Mouse (Mus musculus): Measurements from ENCODE around the gene Syce2.

Syce2 gene

GRCm38 (mm10) chr8:84844397-84845070 lies 27.4 kb upstream of the Syce2 start:
- no peak for DNase-seq (ENCODE audit: low spot score)

GRCm38 (mm10) chr8:84845355-84846093 lies 26.4 kb upstream of the Syce2 start:
- peak; percentile 38 for DNase-seq (ENCODE audit: low spot score)

DNA sequence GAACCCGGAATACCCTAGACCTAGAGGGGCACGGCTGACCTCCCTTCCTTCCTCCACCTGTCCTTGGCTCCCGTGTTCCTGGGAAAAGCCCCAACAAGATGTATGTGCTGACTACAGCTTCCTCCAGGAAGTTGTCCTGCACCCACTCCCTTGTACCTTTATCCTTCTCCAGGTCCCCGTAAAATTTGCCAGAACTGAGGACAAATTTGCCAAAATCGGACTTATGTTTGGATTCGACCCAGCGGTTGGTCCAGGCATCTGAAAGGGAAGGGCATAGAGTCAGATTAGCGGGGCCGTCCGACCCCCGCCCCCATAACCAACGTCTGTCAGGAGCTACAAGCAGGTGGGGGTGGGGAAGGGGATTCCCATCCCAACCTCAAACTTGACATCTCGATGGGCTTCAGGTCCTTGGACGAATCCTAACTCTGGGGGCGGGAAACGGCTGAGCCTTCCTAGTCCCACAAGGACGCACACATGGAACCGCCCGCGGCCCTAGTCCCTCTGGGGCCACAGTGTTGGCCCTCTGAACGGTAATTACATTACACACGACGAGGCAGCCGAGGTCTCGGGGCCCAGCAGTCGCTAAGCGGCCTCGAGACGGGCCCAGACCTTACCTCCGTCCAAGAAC lies 25.7 kb upstream of the Syce2 start:
- DNase-seq (ENCODE audit: low spot score), result no peak

DNA sequence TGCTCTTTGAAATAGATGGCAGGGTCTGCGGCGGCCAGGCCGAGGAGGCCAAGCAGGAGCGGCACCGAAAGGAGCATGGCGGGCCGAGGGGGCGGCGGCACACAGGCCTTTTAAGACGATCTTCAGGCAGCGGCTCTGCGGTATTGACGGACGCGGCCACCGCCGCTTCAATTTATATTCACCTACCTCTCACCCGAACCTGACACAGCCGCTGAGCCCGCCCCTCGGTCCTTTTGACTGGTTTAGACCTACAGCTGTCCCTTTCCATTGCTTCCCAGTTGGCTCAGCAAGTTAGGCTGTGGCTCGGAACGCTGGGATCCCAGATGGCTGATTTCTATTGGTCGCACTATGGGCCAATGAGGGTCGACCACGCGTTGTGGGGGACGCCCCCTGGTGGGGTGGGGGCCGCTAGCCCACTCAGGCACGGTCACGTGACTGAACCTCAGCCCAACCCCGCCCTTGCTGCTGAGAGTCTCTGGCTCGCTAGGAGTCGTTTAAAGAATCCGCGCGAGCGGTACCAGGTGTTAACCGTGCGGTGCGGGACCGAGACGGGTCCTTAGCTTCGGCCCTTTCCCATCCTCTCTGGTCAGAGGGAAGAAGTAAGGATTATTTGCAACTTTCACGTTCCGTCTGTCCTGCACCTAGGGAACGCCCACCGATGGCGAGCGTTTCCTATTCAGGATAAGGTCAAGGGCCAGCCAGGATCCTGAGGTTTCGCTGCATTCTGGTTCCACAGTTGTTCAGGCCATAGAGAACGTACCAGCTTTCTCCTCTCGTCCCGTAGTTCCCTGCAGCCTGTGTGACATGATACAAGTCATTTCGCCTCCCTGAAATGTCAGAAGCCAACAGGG lies 25.0 kb upstream of the Syce2 start, which contains the start of gene Calr:
TSS of gene Calr (minus strand) at position 213 of the 851 bp plus-strand sequence.
- DNase-seq (ENCODE audit: low spot score), result peak; percentile 99

- DNase-seq (ENCODE audit: low spot score), result no peak
Observed at GRCm38 (mm10) chr8:84847684-84848435, 24.1 kb upstream of the Syce2 start.

- no peak for DNase-seq (ENCODE audit: low spot score)
Observed at GRCm38 (mm10) chr8:84856434-84856833, 15.5 kb upstream of the Syce2 start.

- peak; percentile 93 for DNase-seq (ENCODE audit: low spot score)
Observed at GRCm38 (mm10) chr8:84856864-84857441, 15.0 kb upstream of the Syce2 start, which contains the start of gene Farsa. Gene Farsa, plus strand, starts transcription at chr8:84856989.

GRCm38 (mm10) chr8:84872309-84872965 lies 526 bp downstream of the Syce2 start:
- peak; percentile 38 for DNase-seq (ENCODE audit: low spot score)

GRCm38 (mm10) chr8:84873016-84873415 lies 1.1 kb downstream of the Syce2 start:
- DNase-seq (ENCODE audit: low spot score), result no peak

GRCm38 (mm10) chr8:84874339-84874738 lies 2.4 kb downstream of the Syce2 start:
- no peak for DNase-seq (ENCODE audit: low spot score)

- no peak for DNase-seq (ENCODE audit: low spot score)
Observed at GRCm38 (mm10) chr8:84877297-84878035, 5.6 kb downstream of the Syce2 start.

- no peak for DNase-seq (ENCODE audit: low spot score)
Observed at GRCm38 (mm10) chr8:84878915-84879314, 7.0 kb downstream of the Syce2 start.

GRCm38 (mm10) chr8:84884728-84885127 lies 12.8 kb downstream of the Syce2 start:
- DNase-seq (ENCODE audit: low spot score), result no peak

- no peak for DNase-seq (ENCODE audit: low spot score)
Observed at GRCm38 (mm10) chr8:84888280-84888679, 16.4 kb downstream of the Syce2 start.

GRCm38 (mm10) chr8:84889141-84889540 lies 17.2 kb downstream of the Syce2 start:
- DNase-seq (ENCODE audit: low spot score), result no peak

GRCm38 (mm10) chr8:84892993-84893708 lies 21.2 kb downstream of the Syce2 start:
- no peak for DNase-seq (ENCODE audit: low spot score)

- DNase-seq (ENCODE audit: low spot score), result peak; percentile 92
Observed at GRCm38 (mm10) chr8:84893709-84894134, 21.8 kb downstream of the Syce2 start, which contains the start of gene Gcdh. Gene Gcdh, minus strand, starts transcription at chr8:84893921.

- DNase-seq (ENCODE audit: low spot score), result no peak
Observed at GRCm38 (mm10) chr8:84895963-84896362, 24.1 kb downstream of the Syce2 start.

DNA sequence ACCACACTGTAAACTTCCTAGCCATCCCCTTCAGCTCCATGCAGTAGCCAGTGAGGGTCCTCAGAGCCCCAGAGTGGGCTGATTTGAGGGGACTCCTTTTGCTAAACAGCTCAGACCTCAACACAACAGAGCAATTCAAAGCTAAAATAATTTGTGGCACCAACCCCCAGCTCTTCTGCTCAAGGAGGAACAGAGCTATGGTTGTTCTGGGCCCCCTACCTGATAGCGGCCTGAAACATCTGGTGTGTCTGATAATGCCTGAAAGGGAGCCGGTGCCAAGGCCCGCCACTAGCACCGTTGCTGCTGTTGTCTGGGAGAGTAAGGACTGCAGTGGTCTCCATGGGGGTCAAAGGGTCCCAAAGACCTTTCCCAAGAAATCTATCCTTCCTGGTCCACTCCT lies 29.2 kb downstream of the Syce2 start:
- no peak for DNase-seq (ENCODE audit: low spot score)

All from urinary bladder, postnatal 14 days (tissue).